Mouse (Mus musculus) forebrain, embryonic 13.5 days (tissue): ENCODE measurements at regions not wholly inside any gene's neighbourhood (a gene's known extent, or its start where the extent isn't known, plus 50 kb on each side); places are given as distances from the start of the nearest gene placed in this dataset.
A peak's percentile ranks its signal among the peaks of the same experiment; 100 is the strongest.

ENCODE experiments used
- ATAC-seq: fragments of 200-750 bp; cut with Nextera tagmentation; 2 replicates; pipeline ENCODE4 v1.8.0; 2017
- H3K27ac ChIP-seq: fragments of 300-500 bp; sonication (generic); 2 replicates; pipeline ENCODE4 v1.5.1; 2015; ENCODE audit warnings: inconsistent platforms, mild to moderate bottlenecking, moderate library complexity
- H3K27me3 ChIP-seq: fragments of 300-500 bp; sonication (generic); 2 replicates; pipeline ENCODE4 v1.6.1; 2015; ENCODE audit warnings: mild to moderate bottlenecking, inconsistent platforms
- H3K36me3 ChIP-seq: fragments of 300-500 bp; sonication (generic); 2 replicates; pipeline ENCODE4 v1.6.1; 2015; ENCODE audit warnings: mild to moderate bottlenecking, inconsistent platforms; ENCODE audit not compliant: poor library complexity, severe bottlenecking
- H3K4me1 ChIP-seq: fragments of 300-500 bp; sonication (generic); 2 replicates; pipeline ENCODE4 v1.6.1; 2015; ENCODE audit warnings: inconsistent platforms
- H3K4me2 ChIP-seq: fragments of 300-500 bp; sonication (generic); 2 replicates; pipeline ENCODE4 v1.6.1; 2015; ENCODE audit warnings: inconsistent platforms, mild to moderate bottlenecking, moderate library complexity
- H3K4me3 ChIP-seq: fragments of 300-500 bp; sonication (generic); 2 replicates; pipeline ENCODE4 v1.5.1; 2015; ENCODE audit warnings: mild to moderate bottlenecking, inconsistent platforms
- H3K9ac ChIP-seq: fragments of 300-500 bp; sonication (generic); 2 replicates; pipeline ENCODE4 v1.6.1; 2015; ENCODE audit warnings: mild to moderate bottlenecking, inconsistent platforms
- H3K9me3 ChIP-seq: fragments of 300-500 bp; sonication (generic); replicated peaks from 2 replicates; pipeline ENCODE4 v1.6.1; 2016; ENCODE audit warnings: inconsistent platforms
- WGBS: fragments of 180-500 bp; shearing (Covaris S2); methylation state at CpG from one replicate; pipeline ENCODE4 v1.1.7; 2015; 5-methylcytosine and 5-hydroxymethylcytosine counted together

DNA sequence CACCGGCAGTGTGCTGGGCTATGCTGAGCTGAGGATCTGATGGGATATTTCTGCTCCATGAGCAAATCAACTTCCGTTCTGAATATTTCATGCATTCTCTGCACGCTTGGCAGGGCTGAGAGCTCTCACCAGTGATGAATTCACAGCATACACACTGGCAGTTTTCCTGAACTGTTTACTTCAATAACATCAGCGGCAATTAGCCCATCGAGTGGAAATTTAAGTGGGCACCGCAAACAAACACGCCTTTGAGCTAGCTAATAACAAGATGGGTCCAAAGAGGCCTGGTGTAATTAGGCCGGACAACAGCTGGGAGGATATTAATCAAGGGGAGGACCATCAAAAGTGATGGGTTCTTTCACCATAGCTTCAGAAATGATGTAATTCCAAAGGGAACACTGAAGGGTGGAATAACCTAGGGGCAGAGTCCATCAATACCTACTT is 938.6 kb downstream of the Synb start:
- peaks cover 22% of the 10 kb centered on the region for H3K4me1 ChIP-seq
- no peak overlapping the region for H3K4me3 ChIP-seq
- no peak overlapping the region for H3K4me2 ChIP-seq
- peak; percentile 82 for ATAC-seq
- no peaks in the 10 kb centered on the region for H3K9me3 ChIP-seq
- H3K36me3 ChIP-seq = no peaks in the 10 kb centered on the region
- H3K27ac ChIP-seq = no peak overlapping the region; the same call in 1 of the 2 replicates
- 37% methylated on average over 8 of the region's 8 CpGs for WGBS
- 0 out of 2 replicates have a peak, but pooled peaks cover 4% of the 10 kb centered on the region for H3K27me3 ChIP-seq
- H3K9ac ChIP-seq = no peak overlapping the region

DNA sequence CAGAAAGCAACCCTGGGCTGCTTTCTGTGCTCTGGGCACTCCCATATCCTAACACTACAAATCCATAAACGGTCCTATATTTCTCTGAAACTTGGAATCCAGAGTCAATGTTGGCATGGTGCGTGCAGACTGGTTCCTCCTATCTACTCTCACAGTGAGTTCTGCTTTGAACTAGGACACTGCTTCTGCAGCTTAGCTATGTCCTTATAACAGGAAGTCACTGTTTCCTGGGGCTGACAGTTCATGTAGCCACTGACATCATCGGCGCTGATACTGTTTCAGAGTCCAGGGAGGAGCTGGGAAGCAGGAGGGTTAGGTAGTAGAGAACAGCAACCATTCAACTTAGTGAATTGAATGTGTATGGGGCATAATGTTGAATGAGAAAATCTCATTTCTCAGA is 948.6 kb downstream of the Synb start:
- no peak overlapping the region for H3K4me2 ChIP-seq
- H3K9me3 ChIP-seq = no peaks in the 10 kb centered on the region
- no peak for ATAC-seq
- no peaks in the 10 kb centered on the region for H3K36me3 ChIP-seq
- no peak overlapping the region for H3K4me3 ChIP-seq
- H3K27ac ChIP-seq = no peak overlapping the region
- H3K27me3 ChIP-seq = no peaks in the 10 kb centered on the region
- H3K4me1 ChIP-seq = 0 out of 2 replicates have a peak, but pooled peaks cover 5% of the 10 kb centered on the region
- WGBS = 88% methylated on average over 4 of the region's 4 CpGs
- H3K9ac ChIP-seq = no peak overlapping the region

DNA sequence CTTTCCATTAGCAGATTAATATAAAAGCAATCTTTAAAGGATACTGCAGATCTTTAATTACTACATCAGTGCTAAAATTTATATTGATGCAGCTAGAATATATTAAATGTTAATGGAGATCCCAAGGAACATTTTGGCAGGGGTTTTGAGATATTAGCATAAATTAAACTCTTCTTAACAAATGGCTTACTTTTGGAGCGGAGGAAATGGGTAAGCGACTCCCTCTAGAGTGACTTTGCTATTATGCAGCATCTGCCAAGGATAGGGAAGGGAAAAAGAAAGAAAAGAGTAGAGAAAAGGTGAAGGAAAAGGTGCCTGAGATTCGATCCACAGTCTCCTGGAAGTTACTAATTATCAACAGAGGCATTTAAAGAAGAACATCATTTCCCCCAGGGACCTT is 949.4 kb downstream of the Synb start:
- H3K27me3 ChIP-seq = no peaks in the 10 kb centered on the region
- H3K36me3 ChIP-seq = no peaks in the 10 kb centered on the region
- no peak overlapping the region for H3K27ac ChIP-seq
- H3K9ac ChIP-seq = no peak overlapping the region
- WGBS = 43% methylated on average over 3 of the region's 3 CpGs
- no peak overlapping the region for H3K4me3 ChIP-seq
- no peaks in the 10 kb centered on the region for H3K9me3 ChIP-seq
- H3K4me1 ChIP-seq = 0 out of 2 replicates have a peak, but pooled peaks cover 5% of the 10 kb centered on the region
- no peak for ATAC-seq
- no peak overlapping the region for H3K4me2 ChIP-seq

DNA sequence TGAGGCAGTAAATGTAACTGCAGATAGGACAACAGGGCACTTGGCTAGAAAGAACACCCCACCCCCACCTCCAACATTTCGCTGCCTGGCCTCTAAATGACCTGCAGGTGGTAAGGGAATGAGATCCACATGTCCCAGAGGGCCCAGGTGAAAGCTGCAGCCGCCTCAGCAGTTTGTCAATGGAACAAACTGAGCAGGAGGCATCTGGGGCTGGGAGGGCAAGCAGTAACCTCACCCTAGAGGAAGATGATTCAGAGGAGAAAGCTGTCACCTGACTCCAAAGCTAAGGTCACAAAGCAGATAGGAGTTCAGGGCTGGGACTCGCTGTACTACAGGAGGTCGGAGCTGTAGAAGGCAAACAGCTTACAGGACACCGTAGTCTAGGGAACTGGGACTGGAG is 955.7 kb downstream of the Synb start:
- no peak overlapping the region for H3K9ac ChIP-seq
- no peak overlapping the region for H3K4me2 ChIP-seq
- 65% methylated on average over 5 of the region's 5 CpGs for WGBS
- H3K4me3 ChIP-seq = no peak overlapping the region
- no peak overlapping the region for H3K27ac ChIP-seq
- no peaks in the 10 kb centered on the region for H3K9me3 ChIP-seq
- no peaks in the 10 kb centered on the region for H3K27me3 ChIP-seq
- H3K36me3 ChIP-seq = no peaks in the 10 kb centered on the region
- H3K4me1 ChIP-seq = peaks cover 13% of the 10 kb centered on the region
- ATAC-seq = no peak

DNA sequence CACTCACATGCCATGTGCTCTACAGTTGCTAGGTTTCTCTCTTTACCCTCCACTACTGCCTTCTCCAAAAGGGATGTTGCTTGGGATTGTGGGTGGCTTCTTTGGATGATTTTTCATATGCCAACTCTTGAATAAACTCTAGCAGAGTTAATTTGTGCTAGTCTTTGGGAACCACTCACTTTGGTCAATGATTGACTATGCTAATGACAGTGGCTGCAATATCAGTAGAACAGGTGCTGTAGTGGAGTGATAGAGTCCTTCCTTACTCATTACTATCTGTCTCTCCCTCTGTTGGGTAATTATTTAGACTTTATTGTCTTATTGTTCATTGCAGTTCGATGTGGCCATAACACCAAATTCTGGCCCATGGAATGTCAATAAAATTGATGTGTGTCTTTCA is 969.0 kb downstream of the Synb start:
- Histone ChIP-seq H3K27me3 (no peaks in the 10 kb centered on the region), H3K36me3 (no peaks in the 10 kb centered on the region), H3K4me3 (no peak overlapping the region), H3K27ac (no peak overlapping the region), H3K9ac (no peak overlapping the region), H3K4me2 (no peak overlapping the region), H3K9me3 (no peaks in the 10 kb centered on the region), H3K4me1 (no peaks in the 10 kb centered on the region)
- ATAC-seq = no peak
- WGBS = 77% methylated on average over 1 of the region's 1 CpGs

DNA sequence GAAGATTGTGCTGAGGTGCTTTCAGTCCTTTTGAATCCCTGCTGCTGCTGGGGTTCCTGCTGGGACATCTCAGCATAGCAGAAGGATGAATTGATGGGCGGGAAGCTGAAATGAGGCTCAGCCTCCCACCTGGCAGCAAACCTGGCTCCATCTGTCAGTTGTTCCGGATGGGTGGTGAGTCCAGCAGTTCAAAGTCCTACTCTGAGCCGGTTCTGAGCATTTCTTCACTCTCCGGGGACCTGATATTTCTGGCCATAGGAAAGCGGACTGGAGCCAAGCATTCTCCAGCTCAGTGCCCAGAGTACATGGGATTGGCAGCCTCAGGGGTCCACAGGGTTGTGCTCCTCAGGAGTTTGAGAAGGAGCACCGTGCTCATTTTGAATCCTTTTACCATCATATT is 971.1 kb downstream of the Synb start:
- H3K9me3 ChIP-seq = no peaks in the 10 kb centered on the region
- H3K27ac ChIP-seq = no peak overlapping the region
- WGBS = 59% methylated on average over 6 of the region's 6 CpGs
- H3K4me3 ChIP-seq = no peak overlapping the region
- H3K4me2 ChIP-seq = no peak overlapping the region
- no peak for ATAC-seq
- no peaks in the 10 kb centered on the region for H3K4me1 ChIP-seq
- no peaks in the 10 kb centered on the region for H3K27me3 ChIP-seq
- H3K9ac ChIP-seq = no peak overlapping the region
- no peaks in the 10 kb centered on the region for H3K36me3 ChIP-seq

DNA sequence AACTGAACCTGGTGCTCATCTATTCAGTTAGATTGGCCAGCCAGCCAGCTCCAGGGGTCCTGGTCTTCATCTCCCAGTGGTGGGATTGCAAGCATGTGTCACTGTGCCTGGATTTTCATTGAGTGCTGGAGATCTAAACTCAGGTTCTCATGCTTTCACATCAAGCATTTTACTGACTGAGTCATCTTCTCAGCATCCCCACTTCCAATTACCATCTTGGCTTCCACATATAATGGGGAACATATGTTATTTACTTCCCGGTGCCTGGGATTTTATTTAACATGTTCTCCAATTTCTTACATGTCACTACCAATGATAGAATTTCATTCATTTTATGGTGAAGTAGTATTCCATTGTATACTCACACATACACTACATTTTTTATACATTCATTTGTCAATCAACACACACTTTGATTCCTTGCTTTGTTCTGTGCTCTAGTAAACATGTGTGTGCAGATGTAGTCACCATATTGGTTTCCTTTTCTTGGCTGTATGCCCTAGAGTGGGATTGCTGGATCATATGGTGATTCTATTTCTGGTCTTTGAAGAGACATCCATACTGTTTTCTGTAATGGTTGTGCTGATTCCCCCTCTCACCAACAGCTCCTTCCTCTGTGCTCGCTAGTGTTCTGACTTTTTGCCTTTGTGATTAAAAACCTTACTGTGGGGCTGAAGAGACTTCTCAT is 986.0 kb downstream of the Synb start:
- Histone ChIP-seq H3K4me3 (no peak overlapping the region), H3K27me3 (no peaks in the 10 kb centered on the region), H3K4me2 (no peak overlapping the region), H3K9me3 (no peaks in the 10 kb centered on the region), H3K9ac (no peak overlapping the region), H3K4me1 (no peaks in the 10 kb centered on the region), H3K36me3 (no peaks in the 10 kb centered on the region), H3K27ac (no peak overlapping the region)
- WGBS = 81% methylated on average over 2 of the region's 2 CpGs
- peak; percentile 41; the same call in 1 of the 2 replicates for ATAC-seq

DNA sequence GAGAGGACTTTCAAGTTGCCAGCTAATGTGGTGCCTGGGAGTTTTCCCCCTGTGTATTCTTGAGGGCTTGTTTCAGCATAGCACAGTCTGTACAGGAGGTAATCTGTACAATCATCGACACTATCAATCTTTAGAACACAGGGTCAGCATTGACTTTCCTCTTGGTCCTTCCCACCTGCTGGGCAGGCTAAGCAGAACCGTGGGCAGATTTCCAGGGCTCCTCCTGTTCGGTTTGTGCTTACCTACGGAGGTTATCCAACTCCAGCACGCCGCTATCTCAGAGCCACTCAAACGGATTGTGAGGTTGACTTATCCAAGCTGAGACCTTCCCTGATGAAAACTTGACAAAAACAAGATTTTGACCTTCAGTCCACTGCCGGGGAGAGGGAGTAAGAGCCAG is 988.9 kb downstream of the Synb start:
- Histone ChIP-seq H3K4me1 (no peaks in the 10 kb centered on the region), H3K36me3 (no peaks in the 10 kb centered on the region), H3K27ac (no peak overlapping the region), H3K27me3 (no peaks in the 10 kb centered on the region), H3K9me3 (no peaks in the 10 kb centered on the region), H3K4me2 (no peak overlapping the region), H3K9ac (no peak overlapping the region), H3K4me3 (no peak overlapping the region)
- no peak for ATAC-seq
- WGBS = 86% methylated on average over 8 of the region's 8 CpGs

DNA sequence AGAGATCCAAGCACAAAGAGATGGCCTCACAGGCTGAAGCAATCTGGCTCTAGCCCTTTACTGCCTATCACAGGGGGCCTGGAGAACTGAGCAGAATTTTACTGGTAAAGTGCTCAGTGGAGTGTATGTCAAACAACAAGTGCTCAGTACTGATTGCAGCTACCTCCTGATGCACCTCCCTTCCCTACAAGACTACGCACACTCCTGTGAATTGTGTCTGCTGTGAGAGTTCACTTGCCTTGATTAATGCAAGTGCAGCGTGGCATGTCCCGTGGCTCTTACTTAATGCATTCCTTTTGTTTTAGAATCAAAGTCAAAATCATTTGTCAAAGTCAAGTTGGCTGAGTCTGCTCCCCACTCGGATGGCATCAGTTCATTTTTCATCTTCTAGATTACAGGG is 992.4 kb downstream of the Synb start:
- 80% methylated on average over 4 of the region's 4 CpGs for WGBS
- Histone ChIP-seq H3K9ac (no peak overlapping the region), H3K36me3 (no peaks in the 10 kb centered on the region), H3K27ac (no peak overlapping the region), H3K9me3 (no peaks in the 10 kb centered on the region), H3K4me3 (no peak overlapping the region), H3K27me3 (no peaks in the 10 kb centered on the region), H3K4me1 (no peaks in the 10 kb centered on the region), H3K4me2 (no peak overlapping the region)
- no peak for ATAC-seq

DNA sequence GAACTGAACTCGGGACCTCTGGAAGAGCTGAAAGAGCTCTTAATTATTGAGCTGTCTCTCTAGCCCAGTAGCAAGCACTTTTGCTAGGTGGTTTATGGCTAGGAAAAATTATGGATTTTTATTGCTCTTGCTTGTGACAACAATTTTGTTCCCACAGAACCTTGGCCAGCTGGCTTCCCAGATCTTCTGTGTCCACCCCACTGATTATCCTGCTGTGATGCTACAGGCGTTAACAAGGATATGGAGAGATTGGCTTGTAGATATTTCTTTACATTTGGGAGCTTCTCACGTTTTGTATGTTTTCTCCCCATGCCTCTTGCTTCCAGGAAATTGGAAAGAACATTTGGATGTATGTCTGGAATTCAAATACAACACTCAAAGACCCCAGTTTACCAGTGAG is 1008.6 kb downstream of the Synb start:
- no peak overlapping the region for H3K4me2 ChIP-seq
- WGBS = 76% methylated on average over 3 of the region's 3 CpGs
- no peak overlapping the region for H3K4me3 ChIP-seq
- no peaks in the 10 kb centered on the region for H3K4me1 ChIP-seq
- no peak overlapping the region for H3K27ac ChIP-seq
- H3K9me3 ChIP-seq = 0 out of 2 replicates have a peak, but pooled peaks cover 3% of the 10 kb centered on the region
- H3K36me3 ChIP-seq = no peaks in the 10 kb centered on the region
- H3K27me3 ChIP-seq = no peaks in the 10 kb centered on the region
- H3K9ac ChIP-seq = no peak overlapping the region
- ATAC-seq = no peak

DNA sequence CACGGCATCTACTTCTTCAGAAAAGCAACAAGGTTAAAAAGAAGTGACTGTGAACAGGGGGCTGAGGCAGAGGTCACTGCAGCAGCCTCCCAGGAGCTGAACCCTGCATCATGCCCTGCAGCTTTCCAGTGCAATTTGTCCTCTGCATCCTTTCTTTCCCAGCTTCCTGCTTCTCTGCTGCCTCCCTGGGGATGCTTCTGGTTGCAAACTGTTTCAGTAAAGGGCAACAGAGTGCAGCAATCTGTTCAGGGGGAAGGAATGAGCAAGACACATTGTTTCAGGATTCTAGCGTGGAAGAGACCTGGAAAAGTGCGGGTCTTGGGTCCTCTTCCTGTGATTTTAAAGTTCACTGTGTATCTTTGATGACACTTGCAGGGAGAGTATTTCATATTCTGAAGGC is 1032.7 kb downstream of the Synb start:
- Histone ChIP-seq H3K27ac (no peak overlapping the region), H3K4me3 (no peak overlapping the region), H3K36me3 (no peaks in the 10 kb centered on the region), H3K4me1 (no peaks in the 10 kb centered on the region), H3K4me2 (no peak overlapping the region), H3K9me3 (no peaks in the 10 kb centered on the region), H3K9ac (no peak overlapping the region), H3K27me3 (no peaks in the 10 kb centered on the region)
- 68% methylated on average over 3 of the region's 3 CpGs for WGBS
- no peak for ATAC-seq

DNA sequence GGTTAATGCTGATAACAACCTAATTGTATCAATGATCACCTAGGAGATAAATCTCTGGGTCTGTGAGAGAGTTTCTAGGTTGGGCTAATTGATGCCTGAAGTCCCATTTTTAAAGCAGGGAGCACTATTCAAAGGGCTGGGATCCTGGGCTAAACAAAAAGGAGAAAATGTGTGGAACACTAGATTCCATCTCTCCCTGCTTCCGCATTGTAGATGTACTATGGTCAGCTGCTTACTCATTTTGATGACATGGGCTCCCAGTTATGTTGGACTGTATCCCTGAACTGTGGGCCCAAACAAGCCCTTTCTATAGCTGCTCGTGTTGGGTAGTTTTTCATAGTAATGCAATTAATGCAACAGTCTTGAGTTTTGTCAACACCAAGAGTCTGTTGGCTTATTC is 1047.1 kb downstream of the Synb start:
- no peak overlapping the region for H3K4me2 ChIP-seq
- no peaks in the 10 kb centered on the region for H3K9me3 ChIP-seq
- no peak for ATAC-seq
- no peak overlapping the region for H3K9ac ChIP-seq
- H3K27ac ChIP-seq = no peak overlapping the region
- no peak overlapping the region for H3K4me3 ChIP-seq
- WGBS = 89% methylated on average over 2 of the region's 2 CpGs
- H3K36me3 ChIP-seq = no peaks in the 10 kb centered on the region
- H3K4me1 ChIP-seq = no peaks in the 10 kb centered on the region
- H3K27me3 ChIP-seq = no peaks in the 10 kb centered on the region

DNA sequence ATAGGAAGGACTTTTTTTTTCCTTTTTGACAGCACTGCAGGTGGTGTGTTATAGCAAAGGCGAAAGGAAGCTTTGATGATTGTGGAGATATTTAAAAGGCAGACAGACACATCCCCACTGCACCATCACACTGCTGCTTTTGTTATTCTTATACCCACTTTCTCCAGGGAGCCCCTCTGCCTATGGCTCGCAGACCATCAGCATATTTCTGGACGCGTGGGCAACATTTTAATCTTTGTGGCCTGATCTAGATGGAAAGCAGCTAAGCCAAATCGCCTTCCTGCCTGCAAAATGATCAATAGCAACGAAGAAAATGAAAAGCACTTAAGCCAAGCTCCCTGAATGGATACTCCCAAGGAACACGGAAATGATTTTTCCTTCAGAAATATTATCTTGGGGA is 1054.0 kb downstream of the Synb start:
- no peaks in the 10 kb centered on the region for H3K36me3 ChIP-seq
- no peak overlapping the region for H3K9ac ChIP-seq
- H3K4me3 ChIP-seq = no peak overlapping the region
- no peaks in the 10 kb centered on the region for H3K27me3 ChIP-seq
- H3K27ac ChIP-seq = no peak overlapping the region
- H3K4me2 ChIP-seq = no peak overlapping the region
- H3K4me1 ChIP-seq = no peaks in the 10 kb centered on the region
- ATAC-seq = no peak
- H3K9me3 ChIP-seq = no peaks in the 10 kb centered on the region
- WGBS = 66% methylated on average over 7 of the region's 7 CpGs
